Mouse (Mus musculus) ES-E14 (cell line): ENCODE measurements around the gene Rhot1.

Experiments
- CHD2 ChIP-seq: IDR thresholded peaks from 2 replicates; pipeline ENCODE4 v1.6.1; 2014; ENCODE audit warnings: mild to moderate bottlenecking, low read depth, low read length, inconsistent platforms
- HCFC1 ChIP-seq: IDR thresholded peaks from 2 replicates; pipeline ENCODE4 v1.6.1; 2012; ENCODE audit warnings: low read length, inconsistent platforms, borderline replicate concordance; ENCODE audit not compliant: insufficient read depth

DNA sequence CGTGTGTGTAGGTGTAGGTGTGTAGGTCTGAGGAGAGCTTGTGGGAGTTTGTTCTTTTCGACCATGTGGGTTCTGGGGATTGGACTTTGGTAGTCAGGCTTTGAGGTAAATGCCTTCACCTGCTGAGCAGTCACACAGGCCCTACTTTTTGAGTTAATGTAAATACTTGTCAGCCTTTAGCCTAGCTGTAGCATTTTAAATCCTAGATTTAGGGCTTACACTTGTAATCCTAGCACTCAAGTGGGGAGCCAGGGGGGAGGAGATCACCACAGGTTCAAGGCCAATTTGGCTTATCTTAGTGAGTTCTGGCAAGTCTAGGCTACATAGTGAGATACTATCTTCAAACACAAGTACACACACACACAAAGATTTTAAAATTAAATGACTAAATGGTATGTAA, 3.5 kb downstream of the Rhot1 start:
- TF ChIP-seq CHD2, result no peak
- TF ChIP-seq HCFC1, result no peak
